Mouse (Mus musculus): ENCODE data around the gene Fam207a.

The Fam207a gene

GRCm38 (mm10) chr10:77448698-77449247, 66.8 kb downstream of the Fam207a start:
- DNase-seq, result peak; percentile 51

GRCm38 (mm10) chr10:77448209-77448608, 67.4 kb downstream of the Fam207a start:
- peak; percentile 56 for DNase-seq

DNA sequence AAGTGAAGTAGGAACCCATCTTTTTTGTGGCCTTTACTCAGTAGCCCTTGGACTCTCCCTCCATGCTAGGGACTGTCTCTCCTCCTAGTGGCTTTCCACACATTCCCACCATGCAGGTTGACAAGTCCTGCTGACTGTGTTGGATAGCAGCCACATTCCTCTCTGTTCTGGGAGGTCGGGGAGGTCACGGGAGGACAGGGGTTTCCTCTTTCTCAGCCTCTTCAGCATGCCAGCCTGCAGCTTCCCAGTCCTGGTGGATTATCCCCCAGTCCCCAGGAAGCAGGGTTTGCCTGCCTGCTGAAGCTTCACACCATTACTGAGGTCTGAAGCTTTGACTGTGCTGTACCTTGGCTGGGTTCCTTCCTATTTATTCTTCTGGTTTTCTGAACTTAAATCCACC, 67.8 kb downstream of the Fam207a start:
- peak; percentile 27 for DNase-seq

DNA sequence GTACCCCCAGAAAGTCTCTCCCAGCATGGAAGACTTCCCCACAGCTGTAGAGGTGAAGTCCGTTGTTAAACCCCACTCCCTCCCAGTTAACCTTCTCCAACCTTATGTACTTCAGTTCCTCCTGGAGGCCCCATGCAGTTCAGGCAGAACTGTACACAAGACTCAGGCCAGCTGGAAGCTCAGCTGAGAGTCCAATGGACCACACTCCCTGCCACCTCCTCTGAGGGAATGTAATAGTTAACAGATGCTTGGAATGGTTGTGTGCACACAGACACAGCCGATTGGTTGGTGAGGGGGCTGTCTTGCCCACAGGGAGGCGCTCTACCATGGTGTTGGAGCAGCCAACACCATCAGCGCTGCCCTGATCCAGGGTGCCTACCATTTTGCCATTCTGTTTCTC, 73.3 kb downstream of the Fam207a start:
- no peak for DNase-seq

DNA sequence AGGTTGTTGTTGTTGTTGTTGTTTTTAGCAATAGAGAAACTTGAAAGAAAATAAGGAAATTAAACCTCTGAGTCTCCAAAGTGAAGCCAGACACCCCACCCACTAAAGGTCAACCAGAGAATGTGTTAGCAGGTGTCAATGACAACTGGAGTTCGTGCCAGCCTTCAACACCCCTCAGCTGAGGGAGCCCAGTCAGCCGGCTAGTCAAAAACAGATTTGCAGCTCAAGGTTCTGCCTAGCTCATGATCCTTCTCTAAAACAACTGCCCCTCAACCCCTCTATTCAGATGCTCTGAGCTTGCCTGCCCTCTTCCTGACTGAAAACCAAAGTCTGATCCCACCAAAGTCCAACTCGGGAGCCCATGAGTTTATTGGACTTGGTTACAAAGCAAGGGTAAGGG, 73.8 kb downstream of the Fam207a start:
- DNase-seq, result no peak

DNA sequence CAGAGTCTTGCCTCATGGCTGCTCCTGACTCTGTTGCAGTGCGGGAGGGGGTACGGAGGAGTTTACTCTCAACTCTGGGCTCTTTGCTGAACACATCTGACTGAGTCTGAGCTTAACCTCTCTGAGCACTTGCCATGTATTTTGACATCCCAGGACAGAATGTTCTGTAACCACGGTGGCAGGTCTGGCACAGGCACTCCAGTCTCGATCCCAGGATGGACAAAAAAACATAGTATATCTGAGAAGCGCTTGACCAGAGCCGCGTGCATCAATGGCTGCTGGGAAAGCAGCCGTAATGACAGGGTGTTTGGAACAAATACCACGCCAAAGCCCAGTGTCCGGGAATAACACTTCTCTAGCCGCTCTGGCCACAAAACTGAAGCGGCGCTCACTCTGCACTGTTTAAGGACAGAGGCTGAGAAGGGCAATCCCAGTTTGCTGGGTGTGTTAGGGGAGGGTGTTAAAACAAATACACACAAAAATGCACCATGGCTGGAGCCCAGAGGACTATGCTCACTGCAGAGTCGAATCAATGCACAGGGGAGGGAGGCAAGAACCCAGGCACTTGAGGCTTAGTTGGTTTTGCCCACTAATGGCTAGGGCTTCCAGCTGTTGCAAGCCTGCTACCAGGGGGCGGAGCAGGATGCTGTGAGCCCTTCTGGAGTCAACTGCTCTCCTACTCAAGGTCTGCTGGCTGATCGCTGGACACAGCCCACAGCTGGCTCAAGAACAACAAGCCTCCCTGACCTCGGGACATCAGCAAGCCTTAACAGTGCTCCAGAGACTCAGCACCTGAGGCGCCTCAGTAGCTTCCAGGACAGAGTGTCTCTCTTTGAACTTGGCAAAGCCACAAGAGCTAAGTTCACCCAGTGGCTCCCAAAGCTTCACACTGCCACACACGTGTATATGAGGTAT, 74.5 kb downstream of the Fam207a start:
- DNase-seq, result no peak

DNA sequence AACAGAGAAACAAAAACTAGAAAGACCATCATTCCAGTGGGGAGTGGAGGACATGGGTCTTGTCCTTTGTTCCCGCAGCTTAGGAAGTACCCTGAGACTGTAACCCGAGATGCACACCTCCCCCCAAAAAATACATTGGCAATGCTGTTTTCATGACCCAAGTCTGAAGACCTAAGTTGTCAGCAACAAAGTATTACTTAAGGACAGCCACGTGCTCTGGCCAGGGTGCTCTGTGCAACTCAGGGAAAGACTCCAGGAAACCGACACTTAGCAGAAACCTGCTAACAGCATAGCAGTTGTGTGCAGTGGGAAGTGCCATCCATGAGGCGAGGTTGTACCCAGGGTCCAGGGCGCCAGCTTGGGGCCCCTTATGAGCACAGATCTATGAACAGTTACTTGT, 75.3 kb downstream of the Fam207a start:
- DNase-seq, result no peak

DNA sequence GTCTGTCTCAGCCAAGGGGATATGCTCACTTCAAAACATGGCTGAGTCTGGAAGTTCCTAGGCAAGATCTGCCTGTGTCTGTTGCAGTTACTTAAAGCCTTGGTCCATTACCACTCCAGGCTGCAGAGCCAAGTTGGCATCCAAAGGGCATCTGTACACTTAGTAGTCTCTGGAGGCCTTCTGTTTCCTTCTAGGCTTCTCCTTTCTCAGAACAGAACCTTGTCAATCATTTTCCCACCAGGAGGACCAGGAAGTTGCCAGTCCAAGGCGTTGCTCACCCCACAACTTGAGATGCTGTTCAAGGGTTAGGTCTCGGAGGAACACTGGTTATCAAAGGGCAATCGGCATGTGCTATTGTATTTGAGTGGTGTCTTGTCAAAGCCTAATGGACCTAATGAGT, 76.6 kb downstream of the Fam207a start:
- DNase-seq, result no peak

DNA sequence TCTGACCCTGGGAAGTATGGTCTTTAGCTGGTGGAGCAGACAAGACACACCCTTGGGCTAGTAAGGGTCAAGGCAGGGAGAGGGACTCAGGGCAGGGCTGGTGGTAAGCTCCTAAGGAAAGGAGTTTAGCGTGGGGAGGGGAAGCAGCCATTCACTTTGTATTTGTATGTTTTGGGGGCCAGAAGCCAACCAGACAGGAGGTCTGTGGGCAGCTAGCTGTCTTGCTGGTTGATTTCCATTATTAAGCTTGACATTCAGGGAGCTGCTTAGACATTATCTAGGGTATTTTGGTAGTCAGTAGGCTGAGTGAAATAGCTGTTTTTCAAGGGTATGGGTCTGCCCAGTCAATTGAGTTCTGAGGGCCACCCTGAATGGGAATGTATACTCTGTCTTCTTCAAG, 77.6 kb downstream of the Fam207a start:
- no peak for DNase-seq

Data from retina, postnatal 1 day (tissue).